Mouse (Mus musculus): ENCODE measurements at regions not wholly inside any gene's neighbourhood (a gene's known extent, or its start where the extent isn't known, plus 50 kb on each side); places are given as distances from the start of the nearest gene placed in this dataset.

- peak; percentile 63 for DNase-seq
- intact Hi-C loops (cut with DNase I): no loop called here
Measured at GRCm38 (mm10) chr10:91591398-91591811, 410.3 kb upstream of the Tmpo start.

- no peak for DNase-seq
- intact Hi-C loops (cut with DNase I): no loop called here
Measured at GRCm38 (mm10) chr10:91583204-91583603, 402.1 kb upstream of the Tmpo start.

- intact Hi-C loops (cut with DNase I): no loop called here
- no peak for DNase-seq
Measured at GRCm38 (mm10) chr10:91580959-91581358, 399.8 kb upstream of the Tmpo start.

- intact Hi-C loops (cut with DNase I): no loop called here
- no peak for DNase-seq
Measured at GRCm38 (mm10) chr10:91575323-91576064, 394.4 kb upstream of the Tmpo start.

- DNase-seq: no peak
- intact Hi-C loops (cut with DNase I): no loop called here
Measured at GRCm38 (mm10) chr10:91572796-91573195, 391.7 kb upstream of the Tmpo start.

- DNase-seq: no peak
- intact Hi-C loops (cut with DNase I): no loop called here
Measured at GRCm38 (mm10) chr10:91569046-91569445, 387.9 kb upstream of the Tmpo start.

GRCm38 (mm10) chr10:91566116-91566774, 385.1 kb upstream of the Tmpo start:
- intact Hi-C loops (cut with DNase I): no loop called here
- no peak for DNase-seq

- intact Hi-C loops (cut with DNase I): no loop called here
- DNase-seq: no peak
Measured at GRCm38 (mm10) chr10:91559307-91559706, 378.2 kb upstream of the Tmpo start.

GRCm38 (mm10) chr10:91548071-91548470, 367.0 kb upstream of the Tmpo start:
- DNase-seq: no peak
- intact Hi-C loops (cut with DNase I): loop anchor here (10.0 kb wide), 2 partner anchors 253 to 1467 kb away; no protein-coding TSS in a partner anchor

GRCm38 (mm10) chr10:91546140-91546539, 365.0 kb upstream of the Tmpo start:
- intact Hi-C loops (cut with DNase I): loop anchor here (2.0 to 10.0 kb wide), 3 partner anchors 251 to 1469 kb away; no protein-coding TSS in a partner anchor
- DNase-seq: peak; percentile 69

GRCm38 (mm10) chr10:91545421-91545820, 364.3 kb upstream of the Tmpo start:
- no peak for DNase-seq
- intact Hi-C loops (cut with DNase I): loop anchor here (10.0 kb wide), 2 partner anchors 251 to 1469 kb away; no protein-coding TSS in a partner anchor

- intact Hi-C loops (cut with DNase I): loop anchor here (10.0 kb wide), 2 partner anchors 249 to 1471 kb away; no protein-coding TSS in a partner anchor
- no peak for DNase-seq
Measured at GRCm38 (mm10) chr10:91543167-91543918, 362.2 kb upstream of the Tmpo start.

- no peak for DNase-seq
- intact Hi-C loops (cut with DNase I): loop anchor here (10.0 kb wide), 2 partner anchors 247 to 1473 kb away; no protein-coding TSS in a partner anchor
Measured at GRCm38 (mm10) chr10:91542201-91542604, 361.1 kb upstream of the Tmpo start.

GRCm38 (mm10) chr10:91537241-91537640, 356.1 kb upstream of the Tmpo start:
- intact Hi-C loops (cut with DNase I): no loop called here
- DNase-seq: no peak

GRCm38 (mm10) chr10:91535392-91535791, 354.3 kb upstream of the Tmpo start:
- no peak for DNase-seq
- intact Hi-C loops (cut with DNase I): no loop called here

- DNase-seq: no peak
- intact Hi-C loops (cut with DNase I): no loop called here
Measured at GRCm38 (mm10) chr10:91528305-91528704, 347.2 kb upstream of the Tmpo start.

GRCm38 (mm10) chr10:91521168-91521567, 340.1 kb upstream of the Tmpo start:
- intact Hi-C loops (cut with DNase I): no loop called here
- no peak for DNase-seq

GRCm38 (mm10) chr10:91515021-91515371, 333.9 kb upstream of the Tmpo start:
- no peak for DNase-seq
- intact Hi-C loops (cut with DNase I): no loop called here

- intact Hi-C loops (cut with DNase I): no loop called here
- no peak for DNase-seq
Measured at GRCm38 (mm10) chr10:91514163-91515020, 333.3 kb upstream of the Tmpo start.

GRCm38 (mm10) chr10:91507038-91507437, 325.9 kb upstream of the Tmpo start:
- intact Hi-C loops (cut with DNase I): no loop called here
- DNase-seq: no peak
